Mouse (Mus musculus) liver, embryonic 11.5 days (tissue): ENCODE data around the gene Clrn3. TPM values are rescaled to one million over a fixed set of nuclear protein-coding genes. Genes with fewer than 3 reads are reported as not detected.
"Not testable (repeated sequence)": the region's sequence is repeated elsewhere in the genome, so short reads cannot be mapped to it uniquely, and the experiment has no call there.

Experiments
- ATAC-seq: fragments of 200-750 bp; cut with Nextera tagmentation; replicated peaks from 2 replicates; pipeline ENCODE4 v1.8.0; 2017; ENCODE audit warnings: moderate number of reproducible peaks, mild to moderate bottlenecking, moderate TSS enrichment, moderate library complexity; ENCODE audit not compliant: low FRiP score
- DNase-seq: peaks from one replicate; pipeline ENCODE4 v3.0.0-alpha.2; 2017; ENCODE audit warnings: low spot score
- H3K27ac ChIP-seq: fragments of 300-500 bp; sonication (generic); 2 replicates; pipeline ENCODE4 v1.5.1; 2014; ENCODE audit warnings: mild to moderate bottlenecking, low read depth, low read length, control low read depth
- H3K27me3 ChIP-seq: fragments of 300-500 bp; sonication (generic); replicated peaks from 2 replicates; pipeline ENCODE4 v1.6.1; 2014; ENCODE audit warnings: low read length, mixed read lengths; ENCODE audit not compliant: control insufficient read depth, insufficient read depth
- H3K36me3 ChIP-seq: fragments of 300-500 bp; sonication (generic); 2 replicates; pipeline ENCODE4 v1.6.1; 2014; ENCODE audit warnings: mild to moderate bottlenecking, low read length, moderate library complexity, mixed read lengths; ENCODE audit not compliant: control insufficient read depth, insufficient read depth
- H3K4me1 ChIP-seq: fragments of 300-500 bp; sonication (generic); replicated peaks from 2 replicates; pipeline ENCODE4 v1.6.1; 2014; ENCODE audit warnings: low read length, mixed read lengths; ENCODE audit not compliant: control insufficient read depth, insufficient read depth
- H3K4me2 ChIP-seq: fragments of 300-500 bp; sonication (generic); 2 replicates; pipeline ENCODE4 v1.6.1; 2014; ENCODE audit warnings: mild to moderate bottlenecking, control low read depth, moderate library complexity
- H3K4me3 ChIP-seq: fragments of 300-500 bp; sonication (generic); 2 replicates; pipeline ENCODE4 v1.5.1; 2014; ENCODE audit warnings: low read depth, low read length, control low read depth
- H3K9ac ChIP-seq: fragments of 300-500 bp; sonication (generic); 2 replicates; pipeline ENCODE4 v1.6.1; 2014; ENCODE audit warnings: low read depth, low read length, control low read depth
- H3K9me3 ChIP-seq: fragments of 300-500 bp; sonication (generic); 2 replicates; pipeline ENCODE4 v1.6.1; 2016; ENCODE audit warnings: low read length, inconsistent platforms, mixed read lengths; ENCODE audit not compliant: control insufficient read depth
- WGBS: fragments of 180-500 bp; shearing (Covaris S2); extraction: QIAGEN DNeasy Blood & Tissue Kit; methylation state at CpG from one replicate; pipeline ENCODE4 v1.1.7; 2014; 5-methylcytosine and 5-hydroxymethylcytosine counted together
- polyA plus RNA-seq: library from polyadenylated mRNA; unstranded; fragments of >200 nt; fragmentation: Nextera tagmentation; extraction: Ambion mirVana; gene quantifications from 2 replicates; pipeline ENCODE4 v1.2.1, GENCODE M21; 2014

Clrn3 gene
- polyA plus RNA-seq, 1 experiment from 2014 or later = 0.04 TPM

DNA sequence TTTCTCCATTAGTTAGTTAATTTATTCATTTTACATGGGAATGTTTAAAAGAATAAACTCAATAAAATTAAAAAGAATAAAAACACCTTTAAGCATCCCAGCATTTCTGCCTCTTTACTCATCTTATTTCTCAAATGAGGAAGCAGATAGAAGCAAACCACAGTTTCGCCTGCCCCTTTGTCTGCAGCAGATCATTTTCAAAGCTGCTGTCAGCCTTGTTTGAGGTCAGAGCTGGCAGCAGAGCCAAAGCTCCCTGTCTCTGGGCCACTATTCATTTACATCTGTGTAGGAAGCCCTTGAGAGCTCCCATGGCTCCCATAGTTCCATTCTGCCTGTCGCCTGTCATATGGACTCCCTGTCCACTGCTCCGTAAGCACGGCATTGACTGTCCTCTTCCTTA lies 19.9 kb downstream of the Clrn3 start:
- no peaks in the 10 kb centered on the region for H3K27me3 ChIP-seq
- no peak for ATAC-seq
- no peak for DNase-seq
- no peak overlapping the region for H3K4me2 ChIP-seq
- no peaks in the 10 kb centered on the region for H3K4me1 ChIP-seq
- no peak overlapping the region for H3K27ac ChIP-seq
- H3K9me3 ChIP-seq = no peaks in the 10 kb centered on the region
- no peaks in the 10 kb centered on the region for H3K36me3 ChIP-seq
- 71% methylated on average over 4 of the region's 4 CpGs for WGBS
- H3K4me3 ChIP-seq = no peak overlapping the region
- no peak overlapping the region for H3K9ac ChIP-seq

GRCm38 (mm10) chr7:135506506-135506905 lies 21.9 kb downstream of the Clrn3 start:
- not testable (repeated sequence) for H3K4me3 ChIP-seq, H3K9ac ChIP-seq, H3K4me2 ChIP-seq, H3K4me1 ChIP-seq, ATAC-seq, H3K9me3 ChIP-seq, H3K36me3 ChIP-seq, H3K27me3 ChIP-seq, DNase-seq, H3K27ac ChIP-seq
- WGBS = 79% methylated on average over 5 of the region's 5 CpGs

GRCm38 (mm10) chr7:135499403-135499802 lies 29.1 kb downstream of the Clrn3 start:
- ATAC-seq = no peak

DNA sequence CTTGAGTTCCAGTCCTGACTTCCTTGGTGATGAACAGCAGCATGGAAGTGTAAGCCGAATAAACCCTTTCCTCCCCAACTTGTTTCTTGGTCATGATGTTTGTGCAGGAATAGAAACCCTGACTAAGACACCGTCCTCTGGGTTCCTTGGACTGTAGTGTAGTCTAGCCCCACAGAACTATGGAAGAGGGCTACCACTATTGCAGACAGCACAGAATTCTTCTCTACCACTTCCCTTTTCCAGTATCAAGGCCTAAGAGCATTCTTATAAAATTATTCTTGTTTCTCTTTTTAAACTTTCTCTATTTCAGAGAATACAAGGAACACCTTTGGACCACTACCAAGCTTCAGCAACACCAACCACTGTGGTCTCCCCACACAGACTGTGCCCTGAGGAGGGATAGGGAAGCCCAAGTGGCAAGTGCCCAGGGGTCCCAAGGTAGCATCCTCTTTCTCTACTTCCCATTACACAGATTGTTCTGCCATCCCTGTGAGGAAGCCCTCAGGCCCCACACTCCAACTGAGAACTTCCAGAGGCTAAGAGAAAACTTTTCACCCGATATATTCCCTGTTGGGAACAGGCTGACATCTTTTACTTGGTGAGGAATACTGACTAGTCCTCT lies 29.8 kb downstream of the Clrn3 start:
- no peak overlapping the region for H3K4me3 ChIP-seq
- no peak overlapping the region for H3K9ac ChIP-seq
- no peak for ATAC-seq
- no peaks in the 10 kb centered on the region for H3K4me1 ChIP-seq
- H3K27me3 ChIP-seq = no peaks in the 10 kb centered on the region
- 51% methylated on average over 2 of the region's 3 CpGs for WGBS
- no peak for DNase-seq
- no peaks in the 10 kb centered on the region for H3K36me3 ChIP-seq
- no peaks in the 10 kb centered on the region for H3K9me3 ChIP-seq
- no peak overlapping the region for H3K4me2 ChIP-seq
- H3K27ac ChIP-seq = no peak overlapping the region

More at GRCm38 (mm10) chr7:135499403-135499802, 29.1 kb downstream of the Clrn3 start:
- Histone ChIP-seq H3K4me1 (no peaks in the 10 kb centered on the region), H3K4me3 (no peak overlapping the region), H3K9ac (no peak overlapping the region), H3K27me3 (no peaks in the 10 kb centered on the region), H3K9me3 (no peaks in the 10 kb centered on the region), H3K36me3 (no peaks in the 10 kb centered on the region), H3K4me2 (no peak overlapping the region), H3K27ac (no peak overlapping the region)
- DNase-seq = no peak
- WGBS = 48% methylated on average over 2 of the region's 2 CpGs

GRCm38 (mm10) chr7:135495303-135495702 lies 33.2 kb downstream of the Clrn3 start:
- 26% methylated on average over 3 of the region's 3 CpGs for WGBS
- DNase-seq = no peak

DNA sequence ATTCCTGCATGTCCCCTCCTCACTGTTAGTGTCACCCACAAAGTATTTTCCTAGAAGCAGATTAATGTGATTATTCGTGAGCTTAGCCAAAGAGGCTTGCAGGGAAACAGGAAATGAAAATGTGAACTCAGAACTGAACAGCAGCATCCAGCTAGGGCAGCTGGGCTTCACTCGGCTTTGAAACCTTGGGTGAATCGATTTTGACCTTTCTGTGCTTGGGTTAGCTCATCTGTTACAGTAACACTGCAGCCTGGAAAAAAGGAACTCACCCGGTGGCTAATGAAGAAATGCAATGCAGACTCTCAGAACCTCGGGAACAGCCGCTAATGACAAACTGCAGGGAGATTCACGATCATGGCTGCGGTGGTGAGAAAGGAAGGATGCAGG lies 38.0 kb downstream of the Clrn3 start:
- H3K27ac ChIP-seq = no peak overlapping the region
- no peaks in the 10 kb centered on the region for H3K36me3 ChIP-seq
- no peak overlapping the region for H3K9ac ChIP-seq
- H3K4me1 ChIP-seq = no peaks in the 10 kb centered on the region
- no peak for ATAC-seq
- DNase-seq = no peak
- no peaks in the 10 kb centered on the region for H3K9me3 ChIP-seq
- H3K27me3 ChIP-seq = peaks cover 3% of the 10 kb centered on the region; the same call in 1 of the 2 replicates
- 50% methylated on average over 8 of the region's 8 CpGs for WGBS
- no peak overlapping the region for H3K4me2 ChIP-seq
- H3K4me3 ChIP-seq = no peak overlapping the region

More at GRCm38 (mm10) chr7:135495303-135495702, 33.2 kb downstream of the Clrn3 start:
- Histone ChIP-seq H3K4me1 (no peaks in the 10 kb centered on the region), H3K27ac (no peak overlapping the region), H3K9ac (no peak overlapping the region), H3K27me3 (no peaks in the 10 kb centered on the region), H3K4me2 (no peak overlapping the region), H3K4me3 (no peak overlapping the region), H3K9me3 (no peaks in the 10 kb centered on the region), H3K36me3 (no peaks in the 10 kb centered on the region)
- peak; percentile 47; the same call in 1 of the 2 replicates for ATAC-seq

DNA sequence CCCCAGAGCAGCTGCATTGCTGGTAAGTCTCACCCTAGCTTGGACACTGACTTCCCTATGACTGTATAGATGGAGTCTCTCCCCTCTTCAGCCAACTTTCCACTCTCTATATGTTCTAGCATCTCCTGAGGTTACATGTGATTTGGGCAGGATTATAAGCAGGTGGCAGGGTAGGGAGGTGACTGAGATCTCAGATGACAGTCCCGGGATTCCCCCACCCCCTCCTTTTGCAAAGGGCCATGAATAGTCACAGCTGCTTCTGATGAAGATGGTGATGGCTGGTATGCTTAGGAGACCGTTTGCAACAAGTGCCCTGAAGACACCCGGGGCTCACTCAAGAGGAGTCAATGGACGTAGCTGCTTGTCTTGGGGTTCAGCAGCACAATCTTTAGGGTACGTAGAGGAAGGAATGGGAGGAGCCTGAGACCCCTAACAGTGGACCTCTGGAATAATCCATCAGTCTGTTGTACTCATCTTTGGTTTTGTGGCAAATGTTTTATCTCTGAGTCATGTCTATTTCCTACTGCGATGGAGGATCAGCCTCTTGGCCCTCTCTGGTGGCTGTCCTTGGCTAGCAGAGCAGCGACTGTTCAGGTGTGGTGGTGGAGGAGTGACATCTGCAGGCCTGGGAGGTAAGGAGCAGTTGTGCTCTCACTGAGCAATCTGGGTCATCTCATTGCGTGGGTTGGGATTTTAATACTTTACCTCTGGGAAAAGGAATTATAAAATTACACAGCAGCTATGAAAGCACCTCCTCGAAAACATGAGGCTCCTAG lies 38.5 kb downstream of the Clrn3 start:
- no peaks in the 10 kb centered on the region for H3K9me3 ChIP-seq
- no peak overlapping the region for H3K27ac ChIP-seq
- H3K4me2 ChIP-seq = no peak overlapping the region
- no peak overlapping the region for H3K9ac ChIP-seq
- no peak for DNase-seq
- peaks cover 3% of the 10 kb centered on the region; the same call in 1 of the 2 replicates for H3K27me3 ChIP-seq
- ATAC-seq = no peak
- 73% methylated on average over 9 of the region's 9 CpGs for WGBS
- no peaks in the 10 kb centered on the region for H3K36me3 ChIP-seq
- no peak overlapping the region for H3K4me3 ChIP-seq
- H3K4me1 ChIP-seq = no peaks in the 10 kb centered on the region

DNA sequence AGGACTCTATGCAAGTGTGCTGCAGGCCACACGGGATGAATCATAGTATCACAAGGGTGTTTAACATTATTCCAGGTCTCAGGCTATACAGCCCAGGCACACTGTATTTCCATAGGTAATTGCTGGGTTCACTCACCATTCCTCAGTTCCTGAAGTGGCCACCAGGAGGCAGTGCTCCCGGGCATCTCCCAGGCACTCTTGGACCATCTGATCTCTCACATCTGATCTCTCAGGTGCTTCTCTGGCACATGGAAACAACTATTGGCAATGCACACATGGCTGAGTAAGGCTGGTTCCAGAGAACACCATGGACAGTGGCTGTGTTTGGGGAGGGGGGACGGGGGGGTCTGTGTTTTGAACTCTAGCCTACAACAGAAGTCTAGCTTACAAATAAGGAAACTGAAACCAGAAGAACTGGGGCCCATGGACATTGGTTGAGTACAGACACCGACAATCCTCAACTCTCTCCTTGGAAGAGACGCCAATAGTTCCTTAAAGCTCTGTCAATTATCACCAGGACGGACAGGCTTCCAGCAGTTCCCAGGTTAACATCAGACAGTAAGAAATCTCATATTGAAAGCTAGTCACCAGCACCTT lies 40.1 kb downstream of the Clrn3 start:
- H3K27me3 ChIP-seq = peaks cover 3% of the 10 kb centered on the region; the same call in 1 of the 2 replicates
- no peak for DNase-seq

More for the DNA sequence above, 40.1 kb downstream of the Clrn3 start:
- WGBS = 57% methylated on average over 6 of the region's 6 CpGs
- no peaks in the 10 kb centered on the region for H3K36me3 ChIP-seq
- no peaks in the 10 kb centered on the region for H3K9me3 ChIP-seq
- H3K4me1 ChIP-seq = no peaks in the 10 kb centered on the region
- 0 out of 2 replicates have a peak, but pooled peaks have one; percentile 29 for ATAC-seq
- no peak overlapping the region for H3K9ac ChIP-seq
- no peak overlapping the region for H3K4me2 ChIP-seq
- no peak overlapping the region for H3K4me3 ChIP-seq
- no peak overlapping the region for H3K27ac ChIP-seq
